Mouse (Mus musculus) MEL (cell line): ENCODE measurements around the gene Sdhaf1. TPM values are rescaled to one million over a fixed set of nuclear protein-coding genes. Genes with fewer than 3 reads are reported as not detected.

Experiments
- DNase-seq: peaks from one replicate; pipeline ENCODE4 v3.0.0; 2011; ENCODE audit warnings: low read depth, low spot score
- H3K27ac ChIP-seq: 2 replicates; pipeline ENCODE4 v1.5.1; 2012; ENCODE audit warnings: low read depth, mild to moderate bottlenecking, control low read depth, low read length, moderate library complexity; ENCODE audit not compliant: control insufficient read depth
- H3K27me3 ChIP-seq, 2 experiments: fragments of 150-350 bp in 1 of 2; sonication (generic) in 1 of 2; 2 replicates each; pipeline ENCODE4 v1.6.1; 2012; ENCODE audit warnings: low read length in 2 of 2, mild to moderate bottlenecking in 2 of 2, improper control_type of control experiment in 1 of 2, moderate library complexity in 1 of 2; ENCODE audit not compliant: insufficient read depth in 2 of 2, control insufficient read depth in 1 of 2
- H3K36me3 ChIP-seq, 2 experiments: 2 replicates each; pipeline ENCODE4 v1.6.1; 2012 to 2014; ENCODE audit warnings: low read length in 2 of 2, improper control_type of control experiment in 1 of 2, inconsistent platforms in 1 of 2, mild to moderate bottlenecking in 1 of 2; ENCODE audit not compliant: insufficient read depth in 2 of 2, control insufficient read depth in 1 of 2
- H3K4me1 ChIP-seq, 2 experiments: fragments of 150-350 bp in 1 of 2; sonication (generic) in 1 of 2; 2 replicates each; pipeline ENCODE4 v1.6.1; 2012; ENCODE audit warnings: low read length in 2 of 2, improper control_type of control experiment in 1 of 2, mild to moderate bottlenecking in 1 of 2; ENCODE audit not compliant: insufficient read depth in 2 of 2, control insufficient read depth in 1 of 2
- H3K4me3 ChIP-seq, 2 experiments: fragments of 150-350 bp in 1 of 2; sonication (generic) in 1 of 2; 2 replicates each; pipeline ENCODE4 v1.5.1; 2012; ENCODE audit warnings: low read depth in 2 of 2, low read length in 2 of 2, mild to moderate bottlenecking in 2 of 2, moderate library complexity in 2 of 2, control low read depth in 1 of 2, improper control_type of control experiment in 1 of 2; ENCODE audit not compliant: control insufficient read depth in 1 of 2, insufficient read depth in 1 of 2
- H3K79me2 ChIP-seq: 2 replicates; pipeline ENCODE4 v1.6.1; 2012; ENCODE audit warnings: mild to moderate bottlenecking, low read length, moderate library complexity; ENCODE audit not compliant: control insufficient read depth, poor library complexity, insufficient read depth
- H3K9ac ChIP-seq: 2 replicates; pipeline ENCODE4 v1.6.1; 2012; ENCODE audit warnings: low read depth, mild to moderate bottlenecking, control low read depth, low read length, moderate library complexity; ENCODE audit not compliant: control insufficient read depth, poor library complexity, severe bottlenecking
- H3K9me3 ChIP-seq: fragments of 150-350 bp; sonication (generic); replicated peaks from 2 replicates; pipeline ENCODE4 v1.6.1; 2012; ENCODE audit warnings: mild to moderate bottlenecking, low read length, improper control_type of control experiment, moderate library complexity; ENCODE audit not compliant: insufficient read depth
- BHLHE40 ChIP-seq: IDR thresholded peaks from 2 replicates; pipeline ENCODE4 v1.6.1; 2012; ENCODE audit warnings: low read depth, mild to moderate bottlenecking, inconsistent platforms, low read length, improper control_type of control experiment, borderline replicate concordance
- CHD1 ChIP-seq: IDR thresholded peaks from 2 replicates; pipeline ENCODE4 v1.6.1; 2012; ENCODE audit warnings: low read depth, mild to moderate bottlenecking, inconsistent platforms, low read length, improper control_type of control experiment
- CTCF ChIP-seq, 3 experiments: IDR thresholded peaks in 2 of 3; conservative IDR thresholded peaks in 1 of 3; 2 replicates each; pipeline ENCODE4 v1.5.1; 2011 to 2012; ENCODE audit warnings: low read length in 3 of 3, low read depth in 2 of 3, mild to moderate bottlenecking in 2 of 3, improper control_type of control experiment in 1 of 3, inconsistent platforms in 1 of 3, mixed read lengths in 1 of 3, moderate library complexity in 1 of 3; ENCODE audit not compliant: control insufficient read depth in 1 of 3, insufficient read depth in 1 of 3, poor library complexity in 1 of 3, severe bottlenecking in 1 of 3
- ELF1 ChIP-seq: IDR thresholded peaks from 2 replicates; pipeline ENCODE4 v1.6.1; 2014; ENCODE audit warnings: low read depth, mild to moderate bottlenecking, inconsistent platforms, low read length, improper control_type of control experiment, moderate library complexity
- ETS1 ChIP-seq: IDR thresholded peaks from 2 replicates; pipeline ENCODE4 v1.6.1; 2012; ENCODE audit warnings: low read depth, mild to moderate bottlenecking, inconsistent platforms, low read length, improper control_type of control experiment, moderate library complexity
- GABPA ChIP-seq: IDR thresholded peaks from 2 replicates; pipeline ENCODE4 v1.6.1; 2012; ENCODE audit warnings: low read depth, mild to moderate bottlenecking, inconsistent platforms, low read length, improper control_type of control experiment, moderate library complexity
- GATA1 ChIP-seq: IDR thresholded peaks from 2 replicates; pipeline ENCODE4 v1.6.1; 2011; ENCODE audit warnings: low read depth, low read length, improper control_type of control experiment
- HCFC1 ChIP-seq: IDR thresholded peaks from 2 replicates; pipeline ENCODE4 v1.6.1; 2012; ENCODE audit warnings: low read depth, mild to moderate bottlenecking, inconsistent platforms, low read length, improper control_type of control experiment, moderate library complexity
- JUND ChIP-seq: IDR thresholded peaks from 2 replicates; pipeline ENCODE4 v1.6.1; 2011; ENCODE audit warnings: low read depth, mild to moderate bottlenecking, improper control_type of control experiment, low read length
- KAT2A ChIP-seq: conservative IDR thresholded peaks from 2 replicates; pipeline ENCODE4 v1.6.1; 2012; ENCODE audit warnings: low read depth, low read length, improper control_type of control experiment, inconsistent platforms
- MAFK ChIP-seq: IDR thresholded peaks from 2 replicates; pipeline ENCODE4 v1.6.1; 2011; ENCODE audit warnings: low read depth, mild to moderate bottlenecking, low read length, improper control_type of control experiment, borderline replicate concordance
- MAX ChIP-seq: IDR thresholded peaks from 2 replicates; pipeline ENCODE4 v1.6.1; 2011; ENCODE audit warnings: low read length, improper control_type of control experiment
- MAZ ChIP-seq: IDR thresholded peaks from 2 replicates; pipeline ENCODE4 v1.6.1; 2012; ENCODE audit warnings: low read depth, mild to moderate bottlenecking, inconsistent platforms, low read length, improper control_type of control experiment
- MEF2A ChIP-seq: IDR thresholded peaks from 2 replicates; pipeline ENCODE4 v1.6.1; 2014; ENCODE audit warnings: low read depth, mild to moderate bottlenecking, inconsistent platforms, low read length, improper control_type of control experiment; ENCODE audit not compliant: poor library complexity, insufficient replicate concordance, severe bottlenecking; ENCODE audit errors: extremely low read depth
- MXI1 ChIP-seq: IDR thresholded peaks from 2 replicates; pipeline ENCODE4 v1.6.1; 2011; ENCODE audit warnings: mild to moderate bottlenecking, low read depth, low read length, improper control_type of control experiment
- MYC ChIP-seq: IDR thresholded peaks from 2 replicates; pipeline ENCODE4 v1.6.1; 2011; ENCODE audit warnings: low read depth, mild to moderate bottlenecking, low read length, improper control_type of control experiment, moderate library complexity
- NELFE ChIP-seq: IDR thresholded peaks from 2 replicates; pipeline ENCODE4 v1.6.1; 2011; ENCODE audit warnings: low read depth, low read length, improper control_type of control experiment
- POLR2AphosphoS2 ChIP-seq: IDR thresholded peaks from 2 replicates; pipeline ENCODE4 v1.6.1; 2011; ENCODE audit warnings: low read length, improper control_type of control experiment
- POLR2AphosphoS5 ChIP-seq: IDR thresholded peaks from 2 replicates; pipeline ENCODE4 v1.6.1; 2012; ENCODE audit warnings: low read depth, borderline replicate concordance, mild to moderate bottlenecking, inconsistent platforms, low read length, moderate library complexity, mixed read lengths
- RAD21 ChIP-seq: IDR thresholded peaks from 2 replicates; pipeline ENCODE4 v1.6.1; 2011; ENCODE audit warnings: mild to moderate bottlenecking, low read depth, low read length, improper control_type of control experiment
- SIN3A ChIP-seq: IDR thresholded peaks from 2 replicates; pipeline ENCODE4 v1.6.1; 2012; ENCODE audit warnings: low read length, improper control_type of control experiment, inconsistent platforms
- SMC3 ChIP-seq: IDR thresholded peaks from 2 replicates; pipeline ENCODE4 v1.6.1; 2011; ENCODE audit warnings: low read depth, low read length, improper control_type of control experiment
- USF1 ChIP-seq: IDR thresholded peaks from 2 replicates; pipeline ENCODE4 v1.6.1; 2014; ENCODE audit warnings: low read depth, mild to moderate bottlenecking, inconsistent platforms, low read length, improper control_type of control experiment, moderate library complexity
- ZC3H11A ChIP-seq: IDR thresholded peaks from 2 replicates; pipeline ENCODE4 v1.6.1; 2012; ENCODE audit warnings: low read depth, mild to moderate bottlenecking, inconsistent platforms, low read length, improper control_type of control experiment
- polyA plus RNA-seq, 2 experiments: library from polyadenylated mRNA; stranded (reverse) in 1 of 2; unstranded in 1 of 2; fragments of >175 nt in 1 of 2; fragments of >200 nt in 1 of 2; gene quantifications; 2 replicates each; pipeline versions ENCODE4 v1.2.1 to v1.2.4; 2012; ENCODE audit warnings: low replicate concordance in 2 of 2, low read depth in 1 of 2; ENCODE audit not compliant: insufficient read length in 2 of 2, insufficient read depth in 1 of 2, missing spikeins in 1 of 2
- total RNA-seq: library from RNA; depleted of rRNA; stranded (reverse); fragments of 300-350 nt; gene quantifications from 2 replicates; pipeline ENCODE4 v1.2.3, GENCODE M21; 2012

Sdhaf1 gene
- total and polyA plus RNA-seq, 3 experiments, result 4.3 to 8.1 TPM; not detected in 1

- no peaks in the 10 kb centered on the region for H3K36me3 ChIP-seq
- H3K4me3 ChIP-seq, result no peak overlapping the region
- H3K9ac ChIP-seq, result no peak overlapping the region
- H3K27me3 ChIP-seq, result peaks cover 0 to 2% of the 10 kb centered on the region in 2 experiments; a peak in 1 of 4 replicates
- DNase-seq, result peak; percentile 74
- no peaks in the 10 kb centered on the region for H3K9me3 ChIP-seq
- H3K79me2 ChIP-seq, result no peaks in the 10 kb centered on the region
- no peak overlapping the region for H3K27ac ChIP-seq
- TF ChIP-seq RAD21 (peak; percentile 62), MYC (peak; percentile 82), JUND (no peak), CTCF (IDR thresholded peaks at IDR 0.05 in 2 of 3, conservative IDR thresholded peaks at IDR 0.05 in 1 of 3; ENCODE audit: control insufficient read depth in 1 of 3, insufficient read depth in 1 of 3, low read depth in 2 of 3, low read length in 3 of 3, poor library complexity in 1 of 3, severe bottlenecking in 1 of 3) (peak; percentile 80 to 96 (median 83)), USF1 (0 out of 2 replicates have a peak, but pooled peaks have one; percentile 17), SMC3 (peak; percentile 86), MAX (peak; percentile 62), MAZ (no peak), MXI1 (peak; percentile 90), SIN3A (peak; percentile 17; the same call in 1 of the 2 replicates), ZC3H11A (peak; percentile 55)
- no peaks in the 10 kb centered on the region for H3K4me1 ChIP-seq
Observed at GRCm38 (mm10) chr7:30347828-30348227, 24.1 kb upstream of the Sdhaf1 start.

GRCm38 (mm10) chr7:30346635-30347379 is 23.1 kb upstream of the Sdhaf1 start:
- Histone ChIP-seq H3K36me3 (no peaks in the 10 kb centered on the region), H3K9ac (no peak overlapping the region), H3K27ac (no peak overlapping the region), H3K4me3 (no peak overlapping the region), H3K79me2 (no peaks in the 10 kb centered on the region), H3K27me3 (peaks cover 0 to 2% of the 10 kb centered on the region in 2 experiments; a peak in 2 of 4 replicates), H3K4me1 (no peaks in the 10 kb centered on the region), H3K9me3 (no peaks in the 10 kb centered on the region)
- DNase-seq, result peak; percentile 73
- TF ChIP-seq HCFC1 (no peak), MXI1 (peak; percentile 78), SIN3A (peak; percentile 82), MAX (no peak)

GRCm38 (mm10) chr7:30339432-30340109 is 15.9 kb upstream of the Sdhaf1 start:
- TF ChIP-seq SIN3A (no peak), POLR2AphosphoS2 (no peak), KAT2A (no peak), BHLHE40 (no peak), SMC3 (no peak), MEF2A (no peak), POLR2AphosphoS5 (no peak), GATA1 (no peak), ELF1 (no peak), HCFC1 (no peak), NELFE (no peak), MAFK (no peak), ETS1 (no peak), CHD1 (no peak), GABPA (no peak)
- Histone ChIP-seq H3K4me3 (no peak overlapping the region), H3K27me3 (no peaks in the 10 kb centered on the region; a peak in 1 of 4 replicates), H3K9me3 (no peaks in the 10 kb centered on the region), H3K9ac (no peak overlapping the region), H3K36me3 (no peaks in the 10 kb centered on the region), H3K79me2 (no peaks in the 10 kb centered on the region), H3K4me1 (no peaks in the 10 kb centered on the region), H3K27ac (no peak overlapping the region)
- no peak for DNase-seq
